Mouse (Mus musculus) lung, embryonic 16.5 days (tissue): Measurements from ENCODE around the gene Zranb1. TPM values are rescaled to one million over a fixed set of nuclear protein-coding genes. Genes with fewer than 3 reads are reported as not detected.
A peak's percentile ranks its signal among the peaks of the same experiment; 100 is the strongest.

Experiments
- ATAC-seq: fragments of 200-750 bp; cut with Nextera tagmentation; 2 replicates; pipeline ENCODE4 v1.8.0; 2017; ENCODE audit warnings: low read depth, mild to moderate bottlenecking, moderate library complexity
- H3K27ac ChIP-seq: fragments of 300-500 bp; sonication (generic); 2 replicates; pipeline ENCODE4 v1.5.1; 2014; ENCODE audit warnings: mild to moderate bottlenecking, control low read depth, low read length
- H3K27me3 ChIP-seq: fragments of 300-500 bp; sonication (generic); 2 replicates; pipeline ENCODE4 v1.6.1; 2014; ENCODE audit warnings: low read depth, low read length, mixed read lengths; ENCODE audit not compliant: control insufficient read depth, insufficient read depth
- H3K36me3 ChIP-seq: fragments of 300-500 bp; sonication (generic); 2 replicates; pipeline ENCODE4 v1.6.1; 2014; ENCODE audit warnings: low read length; ENCODE audit not compliant: control insufficient read depth, insufficient read depth
- H3K4me1 ChIP-seq: fragments of 300-500 bp; sonication (generic); replicated peaks from 2 replicates; pipeline ENCODE4 v1.6.1; 2014; ENCODE audit warnings: low read length, mixed read lengths; ENCODE audit not compliant: control insufficient read depth, insufficient read depth
- H3K4me2 ChIP-seq: fragments of 300-500 bp; sonication (generic); 2 replicates; pipeline ENCODE4 v1.6.1; 2014; ENCODE audit warnings: low read depth, low read length, control low read depth
- H3K4me3 ChIP-seq: fragments of 300-500 bp; sonication (generic); 2 replicates; pipeline ENCODE4 v1.5.1; 2014; ENCODE audit warnings: mild to moderate bottlenecking, low read length, control low read depth
- H3K9ac ChIP-seq: fragments of 300-500 bp; sonication (generic); 2 replicates; pipeline ENCODE4 v1.6.1; 2014; ENCODE audit warnings: low read length, control low read depth
- H3K9me3 ChIP-seq: fragments of 300-500 bp; sonication (generic); 2 replicates; pipeline ENCODE4 v1.6.1; 2016; ENCODE audit warnings: low read length; ENCODE audit not compliant: control insufficient read depth
- WGBS: fragments of 180-500 bp; shearing (Covaris S2); extraction: QIAGEN DNeasy Blood & Tissue Kit; methylation state at CpG from one replicate; pipeline ENCODE4 v1.1.7; 2014; 5-methylcytosine and 5-hydroxymethylcytosine counted together
- polyA plus RNA-seq: library from polyadenylated mRNA; unstranded; fragments of >200 nt; fragmentation: Nextera tagmentation; extraction: Ambion mirVana; gene quantifications from 2 replicates; pipeline ENCODE4 v1.2.1, GENCODE M21; 2015

The Zranb1 gene
- polyA plus RNA-seq, 1 experiment from 2014 or later: 8.6 TPM

DNA sequence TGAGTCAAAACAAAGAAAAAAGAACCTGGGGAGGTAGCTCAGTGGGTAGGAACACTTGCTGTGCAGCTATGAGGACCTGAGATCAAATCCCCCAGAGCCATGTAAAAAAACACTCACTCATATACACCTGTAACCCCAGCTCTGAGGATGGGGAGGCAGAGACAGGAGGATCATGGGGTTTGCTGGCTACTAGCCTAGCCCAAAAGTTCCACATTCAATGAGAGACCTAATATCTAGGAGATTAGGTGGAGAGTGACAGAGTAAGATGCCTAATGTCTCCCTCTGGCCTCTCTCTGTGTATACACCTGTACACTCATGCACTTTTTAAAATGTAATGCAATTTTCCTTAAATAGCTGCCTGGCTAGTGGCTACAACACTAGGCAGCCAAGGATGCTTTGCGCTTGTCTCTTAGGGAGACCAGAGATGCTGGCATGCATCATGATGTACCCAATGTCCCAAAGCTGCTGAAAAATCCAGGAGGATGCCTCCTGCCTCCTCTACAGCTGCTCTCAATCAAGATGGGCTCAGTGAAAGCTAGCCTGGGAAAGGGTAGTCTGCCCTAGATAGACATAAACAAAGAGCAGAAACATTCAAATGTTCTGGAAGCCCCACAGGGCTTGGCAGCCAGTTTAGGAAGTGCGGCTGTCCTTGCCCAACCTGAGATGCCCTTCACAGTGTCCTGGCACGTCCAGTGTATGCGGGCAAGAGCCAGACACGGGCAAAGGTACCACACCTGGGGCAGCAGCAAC, 39.2 kb upstream of the Zranb1 start:
- Histone ChIP-seq H3K9me3 (no peaks in the 10 kb centered on the region), H3K4me3 (no peak overlapping the region), H3K4me1 (peaks cover 7% of the 10 kb centered on the region), H3K27ac (no peak overlapping the region), H3K9ac (no peak overlapping the region), H3K27me3 (no peaks in the 10 kb centered on the region), H3K4me2 (no peak overlapping the region), H3K36me3 (no peaks in the 10 kb centered on the region)
- no peak for ATAC-seq
- 76% methylated on average over 5 of the region's 5 CpGs for WGBS

- no peak for ATAC-seq
- no peak overlapping the region for H3K4me2 ChIP-seq
Measured at GRCm38 (mm10) chr7:132892311-132892661, 38.7 kb upstream of the Zranb1 start.

GRCm38 (mm10) chr7:132892806-132893205, 38.1 kb upstream of the Zranb1 start:
- Histone ChIP-seq H3K27ac (no peak overlapping the region), H3K4me1 (peaks cover 7% of the 10 kb centered on the region), H3K9me3 (no peaks in the 10 kb centered on the region), H3K36me3 (no peaks in the 10 kb centered on the region), H3K27me3 (no peaks in the 10 kb centered on the region), H3K4me2 (no peak overlapping the region), H3K9ac (no peak overlapping the region), H3K4me3 (no peak overlapping the region)
- no peak for ATAC-seq
- 51% methylated on average over 7 of the region's 7 CpGs for WGBS

More at GRCm38 (mm10) chr7:132892311-132892661, 38.7 kb upstream of the Zranb1 start:
- no peak overlapping the region for H3K9ac ChIP-seq
- WGBS: 52% methylated on average over 4 of the region's 4 CpGs
- no peaks in the 10 kb centered on the region for H3K36me3 ChIP-seq
- peaks cover 7% of the 10 kb centered on the region for H3K4me1 ChIP-seq
- no peaks in the 10 kb centered on the region for H3K9me3 ChIP-seq
- no peaks in the 10 kb centered on the region for H3K27me3 ChIP-seq
- no peak overlapping the region for H3K27ac ChIP-seq
- H3K4me3 ChIP-seq: no peak overlapping the region

DNA sequence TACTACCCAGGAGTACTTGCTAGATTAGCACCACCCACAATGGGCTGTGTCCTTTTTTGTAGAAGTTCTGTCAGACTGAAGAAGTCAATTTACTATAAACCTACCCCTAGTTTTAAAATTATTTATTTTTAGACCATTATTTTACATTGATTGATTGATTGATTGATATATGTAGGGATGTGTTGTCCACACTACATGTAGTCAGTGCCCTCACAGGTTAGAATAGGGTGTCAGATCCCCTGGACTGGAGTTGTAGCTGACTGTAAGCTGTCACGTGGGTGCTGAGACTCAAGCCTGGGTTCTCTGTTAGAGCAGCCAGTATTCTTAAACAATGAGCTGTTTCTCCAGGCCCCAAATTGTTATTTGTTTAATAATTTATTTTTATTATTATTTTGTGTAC, 37.6 kb upstream of the Zranb1 start:
- Histone ChIP-seq H3K27me3 (no peaks in the 10 kb centered on the region), H3K4me1 (peaks cover 7% of the 10 kb centered on the region), H3K4me2 (no peak overlapping the region), H3K9ac (no peak overlapping the region), H3K9me3 (no peaks in the 10 kb centered on the region), H3K36me3 (no peaks in the 10 kb centered on the region), H3K4me3 (no peak overlapping the region), H3K27ac (no peak overlapping the region)
- ATAC-seq: no peak
- WGBS: 83% methylated on average over 1 of the region's 1 CpGs

- peak; percentile 57; the same call in 1 of the 2 replicates for ATAC-seq
- 31% methylated on average over 7 of the region's 7 CpGs for WGBS
- H3K27ac ChIP-seq: peak overlapping the region; percentile 7; the same call in 1 of the 2 replicates
Measured at GRCm38 (mm10) chr7:132894841-132895555, 35.9 kb upstream of the Zranb1 start.

DNA sequence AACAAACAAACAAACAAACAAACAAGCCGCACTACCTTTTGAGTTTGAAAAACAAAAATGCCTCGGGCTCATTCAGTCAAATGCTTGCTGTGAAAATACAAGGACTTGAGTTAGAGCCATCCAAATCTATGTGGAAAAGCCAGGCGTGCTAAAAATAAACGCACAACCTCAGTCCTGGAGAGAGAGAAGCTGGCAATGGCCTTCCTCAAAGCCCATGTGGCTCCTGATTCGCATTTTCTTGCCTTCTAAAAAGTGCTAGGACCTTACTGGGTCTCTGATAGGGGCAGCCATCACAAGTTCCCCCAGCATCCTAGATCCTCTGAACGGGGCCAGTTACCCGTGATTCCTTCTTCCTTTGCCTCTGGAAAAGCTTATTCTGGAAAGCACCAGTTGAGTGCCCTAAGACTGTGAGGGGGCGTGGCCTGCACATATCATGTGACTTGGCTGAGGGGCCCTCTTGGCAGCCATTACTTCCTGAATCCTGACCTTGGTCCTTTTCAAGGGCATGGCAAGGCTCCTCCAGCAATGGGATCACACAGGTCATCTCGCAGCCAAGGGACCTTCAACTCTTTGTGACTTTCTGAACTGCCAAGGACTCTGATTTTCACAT, 34.6 kb upstream of the Zranb1 start:
- no peak overlapping the region for H3K27ac ChIP-seq
- H3K27me3 ChIP-seq: no peaks in the 10 kb centered on the region
- peaks cover 7% of the 10 kb centered on the region for H3K4me1 ChIP-seq
- H3K4me2 ChIP-seq: no peak overlapping the region
- no peaks in the 10 kb centered on the region for H3K36me3 ChIP-seq
- H3K4me3 ChIP-seq: no peak overlapping the region
- H3K9me3 ChIP-seq: no peaks in the 10 kb centered on the region
- WGBS: 81% methylated on average over 9 of the region's 9 CpGs
- H3K9ac ChIP-seq: no peak overlapping the region
- no peak for ATAC-seq

More at GRCm38 (mm10) chr7:132894841-132895555, 35.9 kb upstream of the Zranb1 start:
- H3K9me3 ChIP-seq: no peaks in the 10 kb centered on the region
- no peak overlapping the region for H3K4me3 ChIP-seq
- no peak overlapping the region for H3K4me2 ChIP-seq
- H3K4me1 ChIP-seq: peaks cover 7% of the 10 kb centered on the region
- no peaks in the 10 kb centered on the region for H3K36me3 ChIP-seq
- H3K27me3 ChIP-seq: no peaks in the 10 kb centered on the region
- no peak overlapping the region for H3K9ac ChIP-seq

DNA sequence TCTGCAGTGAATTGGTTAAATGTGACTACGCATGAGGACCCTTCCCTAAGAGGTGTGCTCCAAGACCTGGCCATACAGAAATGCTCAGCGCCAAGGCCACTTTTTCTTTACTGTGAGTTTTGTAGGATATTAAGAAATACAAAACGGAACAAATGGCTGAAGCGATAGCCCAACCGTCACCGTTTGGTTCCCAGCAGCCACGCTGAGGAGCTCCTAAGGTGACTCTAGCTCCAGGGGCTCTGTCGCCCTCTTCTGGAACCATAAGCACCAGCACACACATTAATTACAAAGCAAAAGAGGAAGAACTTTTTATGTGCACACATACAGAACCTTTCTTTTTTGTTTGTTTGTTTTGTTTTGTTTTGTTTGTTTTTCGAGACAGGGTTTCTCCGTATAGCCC, 33.7 kb upstream of the Zranb1 start:
- Histone ChIP-seq H3K9me3 (no peaks in the 10 kb centered on the region), H3K27ac (no peak overlapping the region), H3K9ac (no peak overlapping the region), H3K36me3 (no peaks in the 10 kb centered on the region), H3K4me2 (no peak overlapping the region), H3K4me3 (no peak overlapping the region), H3K27me3 (no peaks in the 10 kb centered on the region), H3K4me1 (peaks cover 7% of the 10 kb centered on the region)
- WGBS: 84% methylated on average over 10 of the region's 10 CpGs
- no peak for ATAC-seq

- ATAC-seq: no peak
- H3K4me2 ChIP-seq: no peak overlapping the region
- no peak overlapping the region for H3K4me3 ChIP-seq
- no peaks in the 10 kb centered on the region for H3K36me3 ChIP-seq
- H3K27me3 ChIP-seq: no peaks in the 10 kb centered on the region
- 80% methylated on average over 2 of the region's 2 CpGs for WGBS
- H3K27ac ChIP-seq: no peak overlapping the region
- peaks cover 7% of the 10 kb centered on the region for H3K4me1 ChIP-seq
- no peak overlapping the region for H3K9ac ChIP-seq
- H3K9me3 ChIP-seq: no peaks in the 10 kb centered on the region
Measured at GRCm38 (mm10) chr7:132898234-132898633, 32.7 kb upstream of the Zranb1 start.

DNA sequence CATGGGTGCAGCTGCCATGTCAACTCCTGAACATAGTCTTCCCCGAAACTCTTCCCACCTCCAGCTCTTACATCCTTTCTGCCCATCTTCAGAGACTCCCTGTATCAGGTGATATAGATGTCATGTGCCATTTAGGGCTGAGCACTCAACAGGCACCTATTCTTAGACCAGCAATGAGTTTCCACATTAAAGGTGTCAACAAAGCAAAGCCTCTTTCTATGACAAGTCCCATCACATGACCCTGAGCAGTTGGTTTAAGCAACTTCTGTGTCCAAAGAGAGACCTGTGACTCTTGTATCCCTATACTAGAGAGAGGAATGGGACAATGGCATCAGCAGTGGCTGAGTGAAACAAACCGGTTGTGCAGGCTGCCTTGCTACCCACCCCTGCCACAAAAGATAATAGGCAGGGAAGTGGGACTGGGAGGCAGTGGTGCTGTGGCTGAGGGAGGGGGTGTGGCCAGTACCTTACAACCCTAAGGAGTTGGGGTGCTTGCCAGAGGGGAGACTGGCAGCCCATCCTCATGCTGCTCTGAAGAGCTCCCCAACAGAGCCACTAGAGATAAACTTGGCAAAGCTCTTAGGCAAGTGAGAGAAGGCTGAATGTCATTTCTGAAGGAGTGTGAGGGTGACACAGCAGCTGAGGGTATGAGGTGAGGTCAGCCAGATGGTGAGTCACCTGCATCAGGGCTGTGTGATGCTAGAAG, 30.0 kb upstream of the Zranb1 start:
- H3K4me1 ChIP-seq: no peaks in the 10 kb centered on the region
- no peak overlapping the region for H3K27ac ChIP-seq
- H3K4me3 ChIP-seq: no peak overlapping the region
- no peaks in the 10 kb centered on the region for H3K9me3 ChIP-seq
- no peak overlapping the region for H3K9ac ChIP-seq
- 32% methylated on average over 2 of the region's 2 CpGs for WGBS
- H3K36me3 ChIP-seq: no peaks in the 10 kb centered on the region
- no peaks in the 10 kb centered on the region for H3K27me3 ChIP-seq
- no peak overlapping the region for H3K4me2 ChIP-seq
- ATAC-seq: peak; percentile 57
